Mouse (Mus musculus) kidney, embryonic 14.5 days (tissue): ENCODE measurements around the gene Efcab11. TPM values are rescaled to one million over a fixed set of nuclear protein-coding genes. Genes with fewer than 3 reads are reported as not detected.
A peak's percentile ranks its signal among the peaks of the same experiment; 100 is the strongest.

Experiments
- ATAC-seq: fragments of 200-750 bp; cut with Nextera tagmentation; 2 replicates; pipeline ENCODE4 v1.8.0; 2017; ENCODE audit warnings: moderate number of reproducible peaks, mild to moderate bottlenecking, moderate TSS enrichment, moderate library complexity; ENCODE audit not compliant: low FRiP score, low TSS enrichment
- H3K27ac ChIP-seq: fragments of 300-500 bp; sonication (generic); 2 replicates; pipeline ENCODE4 v1.5.1; 2014; ENCODE audit warnings: low read depth, mild to moderate bottlenecking, low read length, moderate library complexity, mixed read lengths
- H3K27me3 ChIP-seq: fragments of 300-500 bp; sonication (generic); 2 replicates; pipeline ENCODE4 v1.6.1; 2014; ENCODE audit warnings: mild to moderate bottlenecking, low read length; ENCODE audit not compliant: control insufficient read depth, insufficient read depth
- H3K36me3 ChIP-seq: fragments of 300-500 bp; sonication (generic); 2 replicates; pipeline ENCODE4 v1.6.1; 2014; ENCODE audit warnings: low read length, mixed read lengths; ENCODE audit not compliant: control insufficient read depth, insufficient read depth
- H3K4me1 ChIP-seq: fragments of 300-500 bp; sonication (generic); 2 replicates; pipeline ENCODE4 v1.6.1; 2014; ENCODE audit warnings: low read length, mixed read lengths; ENCODE audit not compliant: control insufficient read depth, insufficient read depth
- H3K4me2 ChIP-seq: fragments of 300-500 bp; sonication (generic); replicated peaks from 2 replicates; pipeline ENCODE4 v1.6.1; 2014; ENCODE audit warnings: low read depth, mild to moderate bottlenecking, low read length
- H3K4me3 ChIP-seq: fragments of 300-500 bp; sonication (generic); 2 replicates; pipeline ENCODE4 v1.5.1; 2014; ENCODE audit warnings: mild to moderate bottlenecking, low read length
- H3K9ac ChIP-seq: fragments of 300-500 bp; sonication (generic); 2 replicates; pipeline ENCODE4 v1.6.1; 2014; ENCODE audit warnings: low read depth, mild to moderate bottlenecking, low read length, moderate library complexity
- H3K9me3 ChIP-seq: fragments of 300-500 bp; sonication (generic); 2 replicates; pipeline ENCODE4 v1.6.1; 2016; ENCODE audit warnings: low read length; ENCODE audit not compliant: control insufficient read depth
- WGBS: fragments of 180-500 bp; shearing (Covaris S2); extraction: QIAGEN DNeasy Blood & Tissue Kit; methylation state at CpG from one replicate; pipeline ENCODE4 v1.1.7; 2014; 5-methylcytosine and 5-hydroxymethylcytosine counted together
- polyA plus RNA-seq: library from polyadenylated mRNA; unstranded; fragments of >200 nt; fragmentation: Nextera tagmentation; extraction: Ambion mirVana; gene quantifications from 2 replicates; pipeline ENCODE4 v1.2.1, GENCODE M21; 2014

The Efcab11 gene
- polyA plus RNA-seq, 1 experiment from 2014 or later = 12.8 TPM

DNA sequence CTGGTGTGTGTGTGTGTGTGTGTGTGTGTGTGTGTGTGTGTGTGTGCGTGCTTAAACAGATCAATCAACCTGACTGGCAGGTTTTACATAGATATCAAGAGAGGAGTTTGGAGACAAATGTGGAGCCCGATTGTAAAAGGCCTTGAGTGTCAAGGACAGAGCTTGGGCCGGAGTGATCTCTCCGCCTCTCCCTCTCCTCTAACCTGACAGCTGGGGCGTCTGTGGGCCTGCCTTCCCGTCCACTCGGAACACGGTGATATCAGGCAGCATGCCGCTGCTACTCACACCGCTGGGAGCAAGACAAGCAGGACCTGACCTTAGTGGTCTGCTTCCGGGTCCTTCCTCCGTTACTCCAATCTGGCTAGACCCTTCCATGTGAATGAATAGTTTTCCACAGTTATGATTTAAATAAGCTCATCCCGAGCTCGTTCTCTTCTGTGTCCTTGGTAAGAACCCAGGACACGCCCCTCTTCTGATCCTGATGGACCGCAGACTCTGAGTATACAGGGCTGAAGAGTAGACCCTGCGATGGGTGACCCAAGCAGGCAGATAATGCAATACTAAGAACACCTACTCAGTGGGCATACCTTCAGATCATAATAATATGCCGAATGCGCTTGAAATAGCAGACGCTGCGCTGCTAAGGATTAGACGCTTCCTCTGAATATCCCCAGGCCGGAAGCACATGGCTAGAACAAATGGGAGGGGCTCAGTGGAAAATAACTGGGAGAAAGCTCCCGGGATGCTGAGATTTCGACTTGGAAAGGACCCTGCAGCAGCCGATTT, 214.1 kb downstream of the Efcab11 start:
- Histone ChIP-seq H3K4me2 (no peak overlapping the region), H3K9me3 (no peaks in the 10 kb centered on the region), H3K36me3 (no peaks in the 10 kb centered on the region), H3K27ac (no peak overlapping the region), H3K4me3 (no peak overlapping the region), H3K4me1 (no peaks in the 10 kb centered on the region), H3K9ac (no peak overlapping the region), H3K27me3 (no peaks in the 10 kb centered on the region)
- ATAC-seq = no peak
- 74% methylated on average over 26 of the region's 26 CpGs for WGBS

DNA sequence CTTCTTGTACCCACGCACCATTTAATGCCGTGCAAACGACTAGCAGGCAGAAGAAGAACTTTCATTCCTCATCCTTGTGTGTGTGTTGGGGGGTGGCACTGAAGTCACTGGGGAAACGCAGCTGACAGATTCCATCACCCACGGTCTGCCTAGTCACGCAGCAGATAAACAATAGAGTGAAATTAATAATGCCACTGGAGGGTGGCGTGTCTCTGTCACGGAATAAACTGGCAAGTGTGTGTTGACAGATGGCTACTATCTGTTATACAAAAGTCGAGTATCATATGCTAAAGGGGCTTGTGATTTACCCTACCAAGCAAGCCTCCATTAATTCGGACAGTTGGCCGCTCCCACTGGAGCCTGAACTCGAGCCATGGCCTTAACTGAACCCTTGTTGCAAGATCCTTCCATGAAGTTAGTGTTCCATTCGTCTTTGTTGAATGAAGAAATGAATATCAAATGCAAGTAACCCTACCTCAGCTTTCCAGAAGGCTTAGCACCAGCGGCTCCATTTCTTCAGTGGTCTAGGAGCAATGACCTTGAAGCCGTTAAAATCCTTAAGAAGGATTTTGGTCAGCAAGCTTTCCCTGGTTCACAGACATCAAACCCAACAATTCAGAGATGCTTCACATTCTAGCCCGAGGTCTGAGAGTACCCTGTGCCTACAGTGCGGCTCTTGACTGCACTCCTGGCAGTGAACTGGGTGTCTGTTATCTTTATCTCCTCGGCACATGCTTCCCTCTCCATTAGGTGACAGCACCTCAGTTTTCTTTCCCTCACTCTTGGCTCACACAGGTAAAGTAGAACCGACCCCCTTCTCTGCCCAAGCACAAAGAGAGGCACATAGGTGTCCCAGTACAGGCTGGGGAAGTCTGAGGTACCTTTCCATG, 229.0 kb downstream of the Efcab11 start:
- no peak overlapping the region for H3K27ac ChIP-seq
- H3K4me1 ChIP-seq = no peaks in the 10 kb centered on the region
- H3K9ac ChIP-seq = no peak overlapping the region
- H3K9me3 ChIP-seq = no peaks in the 10 kb centered on the region
- H3K4me3 ChIP-seq = no peak overlapping the region
- H3K4me2 ChIP-seq = no peak overlapping the region
- H3K27me3 ChIP-seq = no peaks in the 10 kb centered on the region
- H3K36me3 ChIP-seq = no peaks in the 10 kb centered on the region
- 86% methylated on average over 19 of the region's 19 CpGs for WGBS
- no peak for ATAC-seq

DNA sequence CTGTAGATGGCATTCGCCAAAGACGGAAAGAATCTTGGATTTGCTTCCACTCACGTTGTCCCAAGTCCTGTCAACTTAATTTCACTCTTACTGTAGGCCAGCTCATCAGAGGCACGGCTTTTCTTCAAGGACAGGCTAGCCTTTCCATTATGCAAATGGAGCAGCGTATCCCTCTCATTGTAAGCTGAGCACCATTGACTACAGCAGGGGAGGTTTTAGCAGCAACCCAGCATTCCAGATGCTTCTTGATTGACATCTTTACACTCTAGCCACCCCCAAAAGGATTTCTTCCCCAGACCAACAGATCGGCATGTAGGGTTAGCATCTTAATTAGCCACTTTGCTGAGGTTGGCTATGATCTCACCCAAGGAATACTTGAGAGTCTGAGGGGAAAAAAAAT, 231.8 kb downstream of the Efcab11 start:
- H3K9me3 ChIP-seq = no peaks in the 10 kb centered on the region
- ATAC-seq = no peak
- H3K27ac ChIP-seq = no peak overlapping the region
- no peaks in the 10 kb centered on the region for H3K27me3 ChIP-seq
- no peaks in the 10 kb centered on the region for H3K36me3 ChIP-seq
- no peaks in the 10 kb centered on the region for H3K4me1 ChIP-seq
- 45% methylated on average over 6 of the region's 6 CpGs for WGBS
- no peak overlapping the region for H3K4me3 ChIP-seq
- H3K4me2 ChIP-seq = no peak overlapping the region
- H3K9ac ChIP-seq = no peak overlapping the region

DNA sequence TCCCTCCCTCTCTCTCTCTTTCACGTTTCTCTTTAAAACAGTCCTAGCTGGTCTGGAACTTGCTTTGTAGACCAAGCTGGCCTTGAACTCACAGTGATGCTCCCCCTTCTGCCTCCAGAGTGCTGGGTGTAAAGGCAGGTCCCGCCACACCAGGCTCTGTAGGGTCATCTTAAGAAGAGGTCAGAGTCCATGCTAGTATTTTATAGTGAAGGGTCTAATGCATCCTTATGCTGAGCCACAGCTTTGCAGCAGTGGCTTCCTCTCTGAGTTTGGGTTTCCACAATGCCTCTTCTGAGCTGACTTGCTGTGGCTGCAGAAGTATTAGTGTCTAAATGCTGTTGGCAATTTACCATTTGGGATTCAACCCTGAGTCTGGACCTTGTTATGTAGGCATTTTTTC, 234.5 kb downstream of the Efcab11 start:
- no peaks in the 10 kb centered on the region for H3K27me3 ChIP-seq
- no peak overlapping the region for H3K9ac ChIP-seq
- peaks cover 7% of the 10 kb centered on the region; the same call in 1 of the 2 replicates for H3K9me3 ChIP-seq
- H3K4me2 ChIP-seq = no peak overlapping the region
- WGBS = 35% methylated on average over 2 of the region's 2 CpGs
- no peaks in the 10 kb centered on the region for H3K4me1 ChIP-seq
- H3K4me3 ChIP-seq = no peak overlapping the region
- H3K27ac ChIP-seq = no peak overlapping the region
- no peak for ATAC-seq
- no peaks in the 10 kb centered on the region for H3K36me3 ChIP-seq

DNA sequence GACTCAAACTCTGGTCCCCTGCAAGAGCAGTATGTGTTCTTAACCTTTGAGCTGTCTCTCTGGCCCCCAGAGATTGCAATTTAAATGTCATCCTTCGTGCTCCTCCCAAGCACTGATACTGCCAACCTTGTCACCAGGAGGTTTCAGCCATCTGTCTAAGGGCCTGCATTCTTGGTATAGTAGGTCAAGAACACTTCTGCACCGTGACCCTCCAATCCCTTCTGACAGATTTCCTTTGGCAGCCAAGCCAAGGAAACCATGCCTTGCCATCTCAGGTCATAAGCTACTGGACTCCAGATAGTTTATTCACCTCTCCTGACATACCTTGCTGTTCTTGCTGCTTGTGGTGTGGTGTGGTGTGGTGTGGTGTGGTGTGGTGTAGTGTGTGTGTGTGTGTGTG, 235.5 kb downstream of the Efcab11 start:
- Histone ChIP-seq H3K4me3 (no peak overlapping the region), H3K27me3 (no peaks in the 10 kb centered on the region), H3K27ac (no peak overlapping the region), H3K9me3 (peaks cover 15% of the 10 kb centered on the region; the same call in 1 of the 2 replicates), H3K9ac (no peak overlapping the region), H3K4me1 (no peaks in the 10 kb centered on the region), H3K36me3 (no peaks in the 10 kb centered on the region), H3K4me2 (no peak overlapping the region)
- ATAC-seq = no peak
- WGBS = 79% methylated on average over 2 of the region's 2 CpGs

DNA sequence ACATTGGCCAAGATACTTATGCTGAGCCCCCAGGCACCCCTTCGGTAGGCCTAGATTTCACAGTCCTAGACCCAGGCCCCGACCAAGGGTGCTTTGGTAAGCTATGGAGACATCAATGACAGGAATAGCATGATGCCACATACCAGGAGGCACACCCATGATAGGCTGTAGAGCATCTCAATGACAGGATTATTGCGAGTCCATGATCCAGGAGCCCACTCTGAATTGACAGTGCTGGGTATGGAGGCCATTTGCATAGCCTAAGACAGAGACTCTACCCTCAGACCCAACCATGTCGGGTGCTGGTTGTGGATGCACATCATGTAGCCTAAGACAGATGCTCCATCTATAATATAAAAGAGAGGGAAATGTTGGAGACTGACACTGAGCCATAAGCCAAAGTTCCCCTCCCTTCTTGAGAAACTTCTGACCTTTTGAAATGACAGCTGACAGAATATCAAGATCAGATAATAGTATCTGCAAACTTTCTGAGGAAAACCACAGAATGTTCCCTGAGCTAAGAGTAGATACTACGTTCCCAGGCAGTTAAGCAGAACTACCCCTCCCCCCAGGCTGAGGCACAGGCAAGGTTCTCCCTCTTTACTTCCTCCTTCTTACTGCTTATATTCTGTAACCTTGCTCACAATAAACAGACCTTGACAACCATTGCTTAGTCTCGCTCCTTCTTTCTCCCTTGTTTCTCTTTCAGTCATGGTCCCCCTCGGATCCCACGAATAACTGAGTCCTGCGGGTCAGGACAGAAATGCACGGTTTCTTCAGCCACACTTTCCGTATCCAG, 237.5 kb downstream of the Efcab11 start:
- Histone ChIP-seq H3K4me1 (no peaks in the 10 kb centered on the region), H3K9ac (no peak overlapping the region), H3K27me3 (no peaks in the 10 kb centered on the region), H3K27ac (no peak overlapping the region), H3K36me3 (no peaks in the 10 kb centered on the region), H3K9me3 (peaks cover 25% of the 10 kb centered on the region), H3K4me2 (no peak overlapping the region), H3K4me3 (no peak overlapping the region)
- ATAC-seq = no peak
- WGBS = 94% methylated on average over 11 of the region's 11 CpGs

DNA sequence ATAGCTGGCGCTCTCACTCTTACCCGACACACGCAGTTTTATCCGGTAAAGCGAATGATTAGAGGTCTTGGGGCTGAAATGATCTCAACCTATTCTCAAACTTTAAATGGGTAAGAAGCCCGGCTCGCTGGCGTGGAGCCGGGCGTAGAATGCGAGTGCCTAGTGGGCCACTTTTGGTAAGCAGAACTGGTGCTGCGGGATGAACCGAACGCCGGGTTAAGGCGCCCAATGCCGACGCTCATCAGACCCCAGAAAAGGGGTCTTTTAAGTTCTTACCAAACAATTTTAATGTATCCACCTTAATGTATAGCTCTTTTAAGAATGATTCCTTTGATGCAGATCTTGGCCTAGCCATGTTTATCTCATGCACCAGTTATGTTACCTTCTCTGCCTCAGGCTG, 238.8 kb downstream of the Efcab11 start:
- Histone ChIP-seq H3K4me2 (no peak overlapping the region), H3K9ac (no peak overlapping the region), H3K4me1 (no peaks in the 10 kb centered on the region), H3K9me3 (peaks cover 25% of the 10 kb centered on the region), H3K27me3 (no peaks in the 10 kb centered on the region), H3K36me3 (no peaks in the 10 kb centered on the region), H3K4me3 (no peak overlapping the region), H3K27ac (no peak overlapping the region)
- WGBS = 94% methylated on average over 18 of the region's 18 CpGs
- peak; percentile 80; the same call in 1 of the 2 replicates for ATAC-seq

DNA sequence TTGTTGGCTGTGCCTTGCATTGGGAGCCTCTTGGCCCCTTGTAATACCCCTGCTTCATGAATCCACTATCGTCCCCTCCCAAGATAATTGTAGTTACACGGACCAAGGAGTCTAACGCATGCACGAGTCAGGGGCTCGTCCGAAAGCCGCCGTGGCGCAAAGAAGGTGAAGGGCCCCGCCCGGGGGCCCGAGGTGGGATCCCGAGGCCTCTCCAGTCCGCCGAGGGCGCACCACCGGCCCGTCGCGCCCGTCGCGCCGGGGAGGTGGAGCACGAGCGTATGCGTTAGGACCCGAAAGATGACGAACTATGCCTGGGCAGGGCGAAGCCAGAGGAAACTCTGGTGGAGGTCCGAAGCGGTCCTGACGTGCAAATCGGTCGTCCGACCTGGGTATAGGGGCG, 239.3 kb downstream of the Efcab11 start:
- no peak overlapping the region for H3K4me2 ChIP-seq
- no peaks in the 10 kb centered on the region for H3K4me1 ChIP-seq
- H3K9ac ChIP-seq = no peak overlapping the region
- H3K4me3 ChIP-seq = no peak overlapping the region
- WGBS = 91% methylated on average over 37 of the region's 37 CpGs
- peaks cover 4% of the 10 kb centered on the region for H3K27me3 ChIP-seq
- peaks cover 25% of the 10 kb centered on the region for H3K9me3 ChIP-seq
- no peak overlapping the region for H3K27ac ChIP-seq
- H3K36me3 ChIP-seq = no peaks in the 10 kb centered on the region
- peak; percentile 99 for ATAC-seq
